Mouse (Mus musculus) limb, embryonic 11.5 days (tissue): ENCODE data around the gene Tmcc3. TPM values are rescaled to one million over a fixed set of nuclear protein-coding genes. Genes with fewer than 3 reads are reported as not detected.

Source experiments
- ATAC-seq: fragments of 200-750 bp; cut with Nextera tagmentation; 2 replicates; pipeline ENCODE4 v1.8.0; 2017; ENCODE audit warnings: low read depth; ENCODE audit not compliant: insufficient number of reproducible peaks, low FRiP score, low TSS enrichment
- DNase-seq: peaks from one replicate; pipeline ENCODE4 v3.0.0-alpha.2; 2015; ENCODE audit warnings: low spot score
- H3K27ac ChIP-seq: fragments of 300-500 bp; sonication (generic); replicated peaks from 2 replicates; pipeline ENCODE4 v1.5.1; 2014; ENCODE audit warnings: low read depth, mild to moderate bottlenecking, low read length
- H3K27me3 ChIP-seq: fragments of 300-500 bp; sonication (generic); 2 replicates; pipeline ENCODE4 v1.6.1; 2014; ENCODE audit warnings: mild to moderate bottlenecking, low read length, mixed read lengths; ENCODE audit not compliant: control insufficient read depth, insufficient read depth
- H3K36me3 ChIP-seq: fragments of 300-500 bp; sonication (generic); 2 replicates; pipeline ENCODE4 v1.6.1; 2014; ENCODE audit warnings: mild to moderate bottlenecking, low read length, moderate library complexity, mixed read lengths; ENCODE audit not compliant: control insufficient read depth, insufficient read depth
- H3K4me1 ChIP-seq: fragments of 300-500 bp; sonication (generic); 2 replicates; pipeline ENCODE4 v1.6.1; 2014; ENCODE audit warnings: low read length, mixed read lengths; ENCODE audit not compliant: control insufficient read depth, insufficient read depth
- H3K4me2 ChIP-seq: fragments of 300-500 bp; sonication (generic); 2 replicates; pipeline ENCODE4 v1.6.1; 2014; ENCODE audit warnings: low read depth, mild to moderate bottlenecking, moderate library complexity; ENCODE audit not compliant: severe bottlenecking
- H3K4me3 ChIP-seq: fragments of 300-500 bp; sonication (generic); 2 replicates; pipeline ENCODE4 v1.5.1; 2014; ENCODE audit warnings: low read depth, low read length
- H3K9ac ChIP-seq: fragments of 300-500 bp; sonication (generic); 2 replicates; pipeline ENCODE4 v1.6.1; 2014; ENCODE audit warnings: mild to moderate bottlenecking, low read length
- H3K9me3 ChIP-seq: fragments of 300-500 bp; sonication (generic); 2 replicates; pipeline ENCODE4 v1.6.1; 2016; ENCODE audit warnings: low read length; ENCODE audit not compliant: control insufficient read depth
- WGBS: fragments of 180-500 bp; shearing (Covaris S2); extraction: QIAGEN DNeasy Blood & Tissue Kit; methylation state at CpG from one replicate; pipeline ENCODE4 v1.1.7; 2014; 5-methylcytosine and 5-hydroxymethylcytosine counted together
- polyA plus RNA-seq: library from polyadenylated mRNA; unstranded; fragments of >200 nt; fragmentation: Nextera tagmentation; extraction: Ambion mirVana; gene quantifications from 2 replicates; pipeline ENCODE4 v1.2.1, GENCODE M21; 2014

Gene Tmcc3
- polyA plus RNA-seq, 1 experiment from 2014 or later: 5.3 TPM

DNA sequence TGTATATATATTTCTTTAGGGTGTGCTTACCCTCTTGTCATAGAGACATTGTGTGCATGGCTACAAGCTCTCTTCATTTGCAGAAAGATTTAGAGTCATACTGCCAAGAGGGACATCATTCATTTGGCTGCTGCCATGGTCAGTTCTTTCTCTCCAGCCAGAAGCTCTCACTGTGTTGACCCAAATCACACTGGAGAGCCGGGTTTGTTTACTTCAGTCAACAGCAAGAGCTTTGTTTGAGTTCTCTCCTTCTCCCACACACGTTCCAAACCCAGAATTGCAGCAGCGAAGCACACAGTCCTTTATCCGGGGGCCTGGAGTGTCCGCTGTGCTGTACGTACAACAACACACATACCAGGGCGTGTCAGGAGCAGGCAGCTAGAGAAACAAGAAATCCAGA, 154.6 kb downstream of the Tmcc3 start:
- H3K36me3 ChIP-seq: no peaks in the 10 kb centered on the region
- H3K4me1 ChIP-seq: no peaks in the 10 kb centered on the region
- H3K27me3 ChIP-seq: no peaks in the 10 kb centered on the region
- no peaks in the 10 kb centered on the region for H3K9me3 ChIP-seq
- H3K4me2 ChIP-seq: no peak overlapping the region
- no peak overlapping the region for H3K27ac ChIP-seq
- no peak overlapping the region for H3K4me3 ChIP-seq
- DNase-seq (no peak), ATAC-seq (no peak)
- 77% methylated on average over 7 of the region's 7 CpGs for WGBS
- no peak overlapping the region for H3K9ac ChIP-seq

GRCm38 (mm10) chr10:94471487-94471886, 159.7 kb downstream of the Tmcc3 start:
- Histone ChIP-seq H3K36me3 (no peaks in the 10 kb centered on the region), H3K4me3 (no peak overlapping the region), H3K4me1 (no peaks in the 10 kb centered on the region), H3K4me2 (no peak overlapping the region), H3K9me3 (no peaks in the 10 kb centered on the region), H3K9ac (no peak overlapping the region), H3K27ac (no peak overlapping the region), H3K27me3 (no peaks in the 10 kb centered on the region)
- DNase-seq (no peak), ATAC-seq (no peak)
- 48% methylated on average over 8 of the region's 8 CpGs for WGBS

DNA sequence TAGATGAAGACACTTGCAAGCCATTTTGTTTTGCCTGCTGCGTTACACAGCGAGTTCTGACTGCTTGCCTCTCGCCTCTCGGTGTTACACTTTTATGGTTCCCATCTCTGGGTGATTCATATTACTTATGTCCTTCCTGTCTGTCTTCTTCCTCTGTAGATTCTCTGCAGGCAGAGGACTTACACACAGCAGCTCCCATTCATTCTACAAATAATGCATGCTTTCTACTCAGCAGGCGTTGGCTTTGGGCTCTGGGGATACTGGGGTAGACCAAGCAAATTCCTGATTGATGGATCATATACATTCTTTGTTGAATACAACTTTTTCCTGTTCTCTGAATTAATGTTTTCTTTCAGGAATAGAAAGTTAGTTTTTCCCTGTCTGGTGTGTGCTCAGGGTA, 161.8 kb downstream of the Tmcc3 start:
- Histone ChIP-seq H3K36me3 (no peaks in the 10 kb centered on the region), H3K9me3 (no peaks in the 10 kb centered on the region), H3K27me3 (no peaks in the 10 kb centered on the region), H3K27ac (no peak overlapping the region), H3K4me3 (no peak overlapping the region), H3K9ac (no peak overlapping the region), H3K4me1 (no peaks in the 10 kb centered on the region), H3K4me2 (no peak overlapping the region)
- WGBS: 86% methylated on average over 5 of the region's 5 CpGs
- DNase-seq (no peak), ATAC-seq (no peak)

DNA sequence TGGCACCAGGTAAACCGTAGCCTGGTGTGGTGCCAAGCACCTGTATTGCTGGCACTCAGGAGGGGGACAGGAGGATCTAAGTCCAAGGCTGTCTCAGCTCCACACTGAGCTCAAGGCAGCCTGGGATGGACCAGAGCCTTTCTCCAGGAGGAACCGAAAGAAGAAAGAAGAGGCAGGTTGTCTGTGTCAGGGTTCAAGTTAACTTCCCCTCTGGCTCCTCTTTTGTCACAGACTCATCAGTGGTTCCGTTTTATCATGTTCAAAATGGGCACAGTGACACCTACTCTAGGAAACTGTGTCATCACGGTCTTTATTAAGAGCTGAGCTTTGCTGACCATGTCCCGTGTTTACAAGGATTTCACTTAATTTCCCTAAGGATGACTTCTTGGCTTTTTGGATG, 162.4 kb downstream of the Tmcc3 start:
- 88% methylated on average over 5 of the region's 5 CpGs for WGBS
- Histone ChIP-seq H3K4me1 (no peaks in the 10 kb centered on the region), H3K9ac (no peak overlapping the region), H3K4me2 (no peak overlapping the region), H3K36me3 (no peaks in the 10 kb centered on the region), H3K27me3 (no peaks in the 10 kb centered on the region), H3K27ac (no peak overlapping the region), H3K9me3 (no peaks in the 10 kb centered on the region), H3K4me3 (no peak overlapping the region)
- DNase-seq (no peak), ATAC-seq (no peak)

GRCm38 (mm10) chr10:94477366-94478225, 165.8 kb downstream of the Tmcc3 start:
- H3K4me2 ChIP-seq: no peak overlapping the region
- 87% methylated on average over 13 of the region's 13 CpGs for WGBS
- no peaks in the 10 kb centered on the region for H3K9me3 ChIP-seq
- H3K27me3 ChIP-seq: no peaks in the 10 kb centered on the region
- H3K4me1 ChIP-seq: no peaks in the 10 kb centered on the region
- H3K27ac ChIP-seq: no peak overlapping the region
- H3K9ac ChIP-seq: no peak overlapping the region
- ATAC-seq (no peak), DNase-seq (no peak)
- H3K36me3 ChIP-seq: no peaks in the 10 kb centered on the region
- no peak overlapping the region for H3K4me3 ChIP-seq

DNA sequence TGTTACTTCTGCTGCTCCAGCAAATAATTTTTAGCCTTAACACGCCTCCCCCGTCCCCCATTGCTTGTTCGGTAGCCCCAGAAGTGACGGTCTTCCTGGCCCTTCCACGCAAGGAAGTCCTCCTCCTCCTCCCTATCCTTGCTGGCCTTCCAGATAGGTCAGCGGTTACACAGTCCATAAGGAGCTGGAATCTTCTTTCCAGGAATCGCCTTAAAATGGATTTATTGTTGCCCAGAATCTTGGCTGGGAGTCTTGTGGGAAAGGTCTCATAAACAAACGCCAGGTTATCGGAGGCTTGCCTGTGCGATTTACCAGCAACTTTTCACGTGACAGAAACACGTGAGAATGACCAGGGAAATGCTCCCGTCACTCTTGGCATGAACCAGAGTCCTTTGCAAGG, 167.9 kb downstream of the Tmcc3 start:
- Histone ChIP-seq H3K36me3 (no peaks in the 10 kb centered on the region), H3K9ac (no peak overlapping the region), H3K27me3 (no peaks in the 10 kb centered on the region), H3K4me3 (no peak overlapping the region), H3K4me1 (no peaks in the 10 kb centered on the region), H3K27ac (no peak overlapping the region), H3K9me3 (no peaks in the 10 kb centered on the region), H3K4me2 (no peak overlapping the region)
- no peak for DNase-seq
- ATAC-seq: no peak
- 90% methylated on average over 13 of the region's 13 CpGs for WGBS

DNA sequence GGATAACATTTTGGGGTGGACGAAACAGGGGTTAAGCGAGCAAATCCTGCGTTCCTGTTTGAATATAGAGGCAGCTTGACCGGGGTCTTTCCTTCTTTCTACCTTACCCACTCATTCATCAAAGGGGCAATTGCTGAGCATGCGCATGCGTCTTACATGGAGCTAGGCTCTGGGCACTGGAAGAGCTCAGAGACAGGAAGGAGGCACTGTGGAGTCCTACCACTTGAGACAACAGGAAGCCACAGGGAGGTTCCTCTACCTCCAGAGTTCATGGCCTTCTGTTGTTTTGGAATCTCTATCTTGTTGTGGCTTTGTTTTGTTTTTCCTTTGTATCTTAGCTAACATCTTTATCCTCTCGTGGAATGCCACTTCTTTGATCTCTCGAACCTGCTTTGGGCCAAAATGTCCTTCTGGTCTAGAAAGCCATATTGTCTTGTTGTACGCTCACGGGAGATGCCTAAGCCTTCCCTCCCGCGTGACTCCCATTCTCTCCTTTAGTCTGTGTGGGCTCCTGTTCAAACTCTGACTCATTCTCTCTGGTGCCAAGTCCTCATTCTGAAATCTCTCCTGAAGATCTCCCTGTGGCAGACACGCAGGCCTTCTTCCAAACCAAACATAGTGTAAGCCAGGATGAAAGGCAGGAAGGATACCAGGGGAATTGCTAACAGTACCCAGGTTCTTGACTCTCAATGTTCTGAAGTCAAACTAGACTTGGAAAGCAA, 168.8 kb downstream of the Tmcc3 start:
- Histone ChIP-seq H3K4me1 (no peaks in the 10 kb centered on the region), H3K27ac (no peak overlapping the region), H3K9ac (no peak overlapping the region), H3K4me3 (no peak overlapping the region), H3K9me3 (no peaks in the 10 kb centered on the region), H3K27me3 (no peaks in the 10 kb centered on the region), H3K4me2 (no peak overlapping the region), H3K36me3 (no peaks in the 10 kb centered on the region)
- WGBS: 91% methylated on average over 13 of the region's 13 CpGs
- no peak for ATAC-seq
- no peak for DNase-seq

DNA sequence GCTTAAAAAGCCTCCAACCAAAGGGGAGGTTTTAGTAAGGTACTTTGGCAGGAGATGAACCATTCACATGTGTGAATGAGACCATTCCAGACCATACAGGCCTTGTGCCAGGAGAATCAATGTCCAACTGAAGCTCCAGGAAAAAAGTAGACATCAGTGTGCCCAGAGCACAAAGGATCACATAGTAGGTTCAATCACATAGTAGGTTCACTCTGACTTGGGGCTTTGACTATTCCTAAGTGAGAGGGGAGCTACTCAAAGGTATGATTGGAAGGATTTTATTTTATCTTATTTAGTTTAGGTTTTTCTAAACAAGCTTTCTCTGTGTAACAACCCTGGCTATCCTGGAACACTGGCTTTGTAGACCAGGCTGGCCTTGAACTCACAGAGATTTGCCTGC, 169.9 kb downstream of the Tmcc3 start:
- Histone ChIP-seq H3K9me3 (no peaks in the 10 kb centered on the region), H3K9ac (no peak overlapping the region), H3K27ac (no peak overlapping the region), H3K4me1 (no peaks in the 10 kb centered on the region), H3K36me3 (no peaks in the 10 kb centered on the region), H3K4me3 (no peak overlapping the region), H3K4me2 (no peak overlapping the region), H3K27me3 (no peaks in the 10 kb centered on the region)
- ATAC-seq: no peak
- no peak for DNase-seq
